Mouse (Mus musculus) T-cell, adult 2 months (primary cell): ENCODE measurements around the gene Ddx18.
A peak's percentile ranks its signal among the peaks of the same experiment; 100 is the strongest.

Experiments used
- DNase-seq: peaks from one replicate; pipeline ENCODE4 v3.0.0; 2022; ENCODE audit warnings: low spot score

The Ddx18 gene

DNA sequence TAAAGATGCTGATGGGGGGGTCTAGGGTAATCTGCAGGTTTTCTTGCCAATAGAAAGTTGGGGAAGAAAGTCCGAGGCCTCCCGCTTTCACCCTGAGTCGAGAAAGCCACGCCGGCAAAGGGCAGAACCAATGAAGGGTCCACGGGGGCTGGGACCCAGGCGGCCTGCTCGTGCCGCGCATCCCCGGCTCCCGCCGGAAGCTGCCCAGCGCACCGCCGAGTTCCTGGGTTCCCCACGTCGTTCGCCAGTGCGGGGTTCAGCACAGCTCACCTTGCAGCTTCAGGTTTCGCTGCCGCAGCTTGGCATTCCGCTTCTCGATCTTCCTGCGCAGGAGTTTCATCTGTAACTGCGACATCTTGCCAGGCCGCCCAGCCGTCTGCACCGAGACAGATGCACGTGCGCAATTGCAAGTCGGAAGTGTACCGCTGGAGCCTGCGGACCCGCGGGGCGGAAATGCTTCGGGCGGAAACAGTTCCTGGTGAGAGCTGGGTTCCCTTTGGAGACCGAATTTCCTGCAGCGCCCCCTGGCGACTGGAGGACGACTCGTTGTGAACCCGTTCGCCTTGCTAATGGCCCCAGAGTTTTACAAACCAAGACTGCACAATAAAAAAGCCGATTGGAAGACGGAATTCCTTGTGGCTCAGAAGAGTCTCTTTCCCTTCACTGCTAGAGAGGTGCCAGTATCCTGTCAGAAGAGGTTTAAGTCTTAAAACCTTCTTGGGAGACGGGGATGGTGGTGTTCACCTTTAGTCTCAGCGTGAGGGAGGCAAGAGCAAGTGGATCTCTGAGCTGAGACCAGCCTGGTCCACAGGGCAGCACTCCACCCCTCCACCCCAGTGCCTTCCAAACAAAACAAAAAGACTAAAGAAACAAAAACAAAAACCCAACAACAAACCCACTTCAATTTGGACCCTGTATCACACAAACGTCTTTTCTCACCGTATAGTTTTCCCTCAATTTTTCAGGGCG, at the start of gene Ddx18:
Ddx18 (minus strand) TSS at position 469 of the 969 bp plus-strand sequence.
- DNase-seq = peak; percentile 94

DNA sequence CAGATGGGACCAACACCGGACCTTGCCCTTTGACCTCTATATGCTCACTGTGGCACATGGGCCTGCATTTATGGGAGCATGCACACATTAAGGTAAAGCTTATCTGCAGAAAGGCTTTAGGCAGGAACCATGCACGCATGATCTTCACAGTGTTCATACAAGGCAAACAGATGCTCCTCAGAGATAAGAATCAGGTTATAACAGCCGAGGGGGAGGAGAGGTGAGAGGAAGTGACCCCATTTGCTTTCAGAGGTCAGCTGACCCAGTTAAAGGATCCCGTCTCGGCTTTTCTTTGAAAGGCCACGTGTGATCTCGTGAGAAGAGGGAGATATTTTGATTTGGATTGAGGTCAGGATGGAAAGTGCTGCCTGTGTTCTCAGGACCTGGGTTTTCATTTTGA, 40.2 kb upstream of the Ddx18 start:
- DNase-seq = peak; percentile 12

DNA sequence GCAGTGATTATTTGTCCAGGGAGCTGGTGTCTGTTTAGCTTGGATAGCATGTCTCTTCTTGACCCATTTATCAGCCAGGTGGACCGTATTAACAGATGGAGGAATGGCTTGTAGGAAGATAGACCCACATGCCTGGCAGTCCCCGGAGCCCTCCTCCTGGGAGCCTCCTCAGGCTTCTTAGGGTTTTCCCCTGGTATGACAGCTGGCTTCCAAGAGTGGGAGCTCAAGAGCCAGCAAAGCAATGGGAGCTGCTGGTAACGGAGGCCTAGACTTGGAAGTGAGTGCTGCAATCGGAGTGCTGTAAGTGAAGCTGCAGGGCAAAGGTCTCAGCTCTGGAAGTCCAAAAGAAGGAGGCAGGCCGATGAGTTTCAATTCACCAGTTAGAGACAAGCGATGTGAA, 37.3 kb upstream of the Ddx18 start:
- DNase-seq = no peak

DNA sequence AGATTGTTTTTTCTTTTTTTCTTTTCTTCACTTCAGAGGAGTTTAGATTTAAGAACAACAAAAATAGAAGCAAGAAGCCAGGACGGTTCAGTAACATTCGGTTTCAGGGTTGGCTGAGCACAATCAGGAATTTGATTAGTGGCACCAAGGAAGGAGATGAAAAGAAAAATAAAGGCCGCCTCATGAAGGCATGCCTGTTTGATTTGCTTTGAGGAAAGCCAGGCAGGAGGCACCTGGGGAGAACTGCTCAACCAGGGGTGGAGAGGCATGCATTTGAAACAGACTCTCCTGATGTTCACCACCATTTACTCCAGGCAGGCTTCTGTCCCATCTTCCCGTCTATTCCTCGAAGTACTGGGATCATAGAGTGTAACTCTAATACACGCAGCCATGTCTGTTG, 34.1 kb upstream of the Ddx18 start:
- DNase-seq = no peak

DNA sequence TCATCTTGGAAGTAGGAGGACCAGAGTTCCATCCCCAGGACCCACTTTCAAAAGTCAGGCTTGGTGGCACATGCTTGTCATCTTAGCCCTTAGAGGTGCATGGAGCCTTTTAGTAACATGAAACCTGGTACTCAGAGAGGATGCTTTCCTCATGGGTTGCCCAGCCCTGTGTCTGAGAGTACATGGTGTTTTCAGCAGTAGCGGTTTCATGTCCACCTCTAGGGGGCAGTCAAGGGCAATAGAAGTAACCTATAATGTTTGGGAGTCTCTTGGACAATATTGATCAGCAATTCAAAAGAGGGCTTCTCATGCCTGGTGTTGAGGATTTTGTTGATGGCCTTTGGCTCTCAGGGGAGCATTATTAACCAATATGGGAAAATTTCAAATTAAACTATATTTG, 33.3 kb upstream of the Ddx18 start:
- no peak for DNase-seq

DNA sequence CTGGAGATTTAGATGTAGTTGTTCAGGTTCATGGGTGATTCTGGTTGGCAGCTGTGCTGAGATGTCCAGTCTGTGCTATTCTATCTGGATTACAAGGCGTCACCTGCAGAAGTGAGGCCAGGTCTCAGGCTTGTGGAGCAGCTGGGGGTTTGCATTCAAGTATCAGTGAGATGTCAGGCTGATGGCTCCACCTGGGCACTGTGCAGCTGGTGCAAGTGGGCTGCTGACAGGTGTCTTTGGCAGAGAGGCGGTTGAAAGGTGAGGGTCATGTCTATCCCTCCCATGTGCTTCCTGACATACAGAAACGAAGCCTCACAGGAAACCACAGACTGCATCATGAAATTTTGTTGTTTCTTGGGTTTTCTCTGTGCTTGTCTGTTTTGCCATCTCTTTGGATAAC, 30.6 kb upstream of the Ddx18 start:
- no peak for DNase-seq

DNA sequence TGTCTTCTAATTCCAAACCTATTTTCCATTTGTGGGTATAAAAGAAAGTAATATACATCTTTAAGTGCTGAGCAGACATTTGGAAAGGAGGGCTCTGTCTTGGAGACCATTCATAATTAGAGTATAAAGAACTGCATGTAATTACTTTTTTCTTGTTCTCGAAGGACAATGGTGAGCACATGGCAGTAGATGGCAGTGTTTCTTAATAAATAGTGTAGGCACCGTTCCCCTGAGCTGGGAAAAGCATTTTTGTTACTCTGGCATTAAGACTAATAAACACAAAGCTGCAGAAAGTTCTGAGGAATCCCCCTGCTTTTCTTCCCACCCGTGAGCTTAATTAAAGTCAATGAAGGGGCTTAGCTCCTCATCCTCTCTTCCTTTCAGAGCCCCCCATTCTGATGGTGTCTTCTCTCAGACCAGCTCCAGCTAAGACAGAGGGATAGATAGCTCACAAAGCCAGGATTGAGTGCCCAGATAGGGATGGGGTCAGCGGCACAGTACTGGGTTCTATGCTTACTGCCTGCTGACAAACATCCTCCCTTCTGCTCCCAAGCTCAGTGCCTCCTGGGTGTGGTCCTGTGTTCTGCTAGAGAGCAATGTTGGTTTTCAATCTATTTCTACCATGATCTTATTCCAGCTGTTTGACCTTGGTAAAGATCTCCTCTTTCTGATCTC, 29.3 kb upstream of the Ddx18 start:
- DNase-seq = no peak

DNA sequence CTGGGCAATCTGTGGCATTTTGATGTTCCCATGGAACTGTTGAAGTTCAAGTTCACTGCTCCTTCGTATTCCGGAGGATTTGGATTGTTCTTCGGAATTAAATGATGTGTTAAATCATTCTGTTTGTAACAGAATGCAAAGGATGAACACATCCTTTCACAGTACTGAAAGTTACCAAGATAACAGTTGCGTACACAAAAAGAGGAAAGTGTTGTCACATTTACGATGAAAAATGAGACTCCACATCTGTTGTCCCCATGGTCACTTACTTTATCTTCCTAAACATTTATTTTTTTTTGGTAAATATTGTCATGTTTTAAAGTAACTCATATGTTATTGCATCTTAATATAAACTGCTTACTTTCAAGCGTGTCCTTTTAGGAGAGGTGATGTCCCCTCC, 17.0 kb upstream of the Ddx18 start:
- no peak for DNase-seq

DNA sequence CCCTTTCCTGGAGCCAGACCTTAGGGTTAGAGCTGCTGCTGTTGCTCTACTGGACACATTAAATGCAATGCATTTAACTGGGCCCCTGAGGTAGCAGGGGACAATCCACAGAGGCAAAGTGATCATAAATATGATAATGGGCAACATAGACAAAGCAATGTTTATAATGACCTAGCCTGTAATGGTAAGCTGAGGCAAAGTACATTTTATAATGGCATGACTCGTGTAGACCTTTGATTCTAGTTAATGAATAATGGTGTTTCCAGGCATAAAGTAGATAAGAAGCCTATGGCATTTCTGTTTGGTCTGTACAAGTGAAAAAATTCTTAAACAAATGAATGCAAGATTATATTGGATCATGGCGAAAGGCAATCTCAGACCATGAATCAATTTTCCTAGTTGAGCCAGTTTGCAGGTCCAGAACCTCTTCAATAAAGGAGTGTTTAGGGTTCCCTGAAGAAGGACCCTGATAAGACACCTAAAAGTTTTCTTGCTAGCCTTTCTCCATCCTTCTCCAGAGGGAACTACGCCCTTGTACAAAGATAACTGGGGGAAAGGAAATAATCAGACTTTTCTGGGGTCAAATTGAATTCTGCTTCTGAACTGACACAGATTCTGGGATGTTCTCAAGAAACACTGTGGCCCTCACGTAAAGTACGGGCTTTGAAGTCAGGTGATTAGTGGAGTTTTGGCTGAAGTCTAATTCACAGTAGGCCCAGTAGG, 13.5 kb upstream of the Ddx18 start:
- no peak for DNase-seq

DNA sequence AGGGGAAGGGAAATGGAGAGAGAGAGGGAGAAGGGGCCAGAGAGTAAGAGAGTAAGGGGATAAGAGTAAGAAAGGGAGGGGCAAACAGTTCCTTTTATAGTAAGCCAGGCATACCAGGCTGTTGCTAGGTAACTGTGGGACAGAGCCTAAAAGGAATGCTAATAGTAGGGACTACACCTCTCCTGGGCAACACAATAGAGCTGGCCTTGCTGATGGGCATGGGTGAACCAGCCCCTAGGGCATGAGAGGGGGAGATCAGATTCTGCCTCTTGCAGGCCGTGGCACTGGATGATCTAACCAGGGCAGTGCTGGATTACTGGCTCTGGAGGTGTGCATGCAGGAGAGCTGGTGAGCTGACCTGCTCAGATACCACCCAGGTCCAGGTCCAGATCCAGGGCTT, 9.7 kb upstream of the Ddx18 start:
- DNase-seq = no peak

DNA sequence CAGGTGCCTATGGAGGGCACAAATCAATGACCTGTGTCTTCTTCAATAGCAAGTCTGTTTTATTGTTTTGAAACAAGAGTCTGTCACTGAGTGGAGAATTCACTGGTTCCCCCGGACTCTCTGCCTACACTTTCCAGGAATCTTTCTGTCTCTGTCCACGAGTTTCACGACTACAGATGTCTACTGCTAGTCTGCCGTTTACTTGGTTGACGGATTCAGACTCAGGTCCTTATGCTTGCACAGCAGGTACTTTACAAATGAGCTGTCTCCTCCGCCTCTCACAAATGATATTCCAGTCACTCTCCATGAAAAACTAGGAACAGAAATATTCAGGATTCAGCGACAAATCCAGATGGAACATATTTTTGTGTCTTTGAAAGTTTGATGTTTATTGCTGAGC, 2.7 kb upstream of the Ddx18 start:
- DNase-seq = no peak

DNA sequence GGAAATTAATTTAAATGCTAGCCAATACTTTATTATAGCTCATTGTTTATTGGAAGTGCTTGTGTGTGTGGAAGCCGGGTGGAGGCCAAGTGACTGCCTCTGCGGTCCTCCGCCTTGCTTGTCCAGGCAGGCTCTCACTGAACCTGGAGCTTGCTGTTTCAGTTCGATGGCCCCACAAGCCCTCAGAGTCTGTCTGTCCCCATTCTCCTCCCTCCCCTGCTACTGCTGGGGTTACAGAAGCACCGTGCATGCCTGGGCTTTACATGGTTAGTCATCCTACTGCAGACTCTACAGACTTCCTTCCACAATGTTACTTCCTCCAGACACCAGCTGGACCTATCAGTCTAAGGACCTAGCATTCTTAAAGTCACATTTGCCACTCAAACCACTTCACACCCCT, 9.9 kb downstream of the Ddx18 start:
- no peak for DNase-seq

DNA sequence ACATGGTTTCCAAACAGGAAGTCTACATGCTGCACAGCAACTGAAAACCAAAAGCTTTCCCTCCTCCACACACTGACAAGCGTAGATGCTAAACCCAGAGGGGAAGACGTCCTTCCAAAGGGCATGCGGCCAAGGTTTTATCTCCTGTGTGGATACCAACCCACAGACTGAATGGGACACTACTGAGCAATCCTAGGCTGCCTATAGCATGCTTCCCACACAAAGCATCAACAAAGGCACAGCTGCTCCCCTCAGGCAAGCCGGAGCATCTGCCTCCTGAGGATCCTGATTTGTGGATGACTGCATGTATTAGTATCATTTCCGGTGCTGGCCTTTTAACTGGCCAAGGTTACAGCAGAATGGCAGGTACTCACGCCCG, 16.3 kb downstream of the Ddx18 start:
- no peak for DNase-seq

DNA sequence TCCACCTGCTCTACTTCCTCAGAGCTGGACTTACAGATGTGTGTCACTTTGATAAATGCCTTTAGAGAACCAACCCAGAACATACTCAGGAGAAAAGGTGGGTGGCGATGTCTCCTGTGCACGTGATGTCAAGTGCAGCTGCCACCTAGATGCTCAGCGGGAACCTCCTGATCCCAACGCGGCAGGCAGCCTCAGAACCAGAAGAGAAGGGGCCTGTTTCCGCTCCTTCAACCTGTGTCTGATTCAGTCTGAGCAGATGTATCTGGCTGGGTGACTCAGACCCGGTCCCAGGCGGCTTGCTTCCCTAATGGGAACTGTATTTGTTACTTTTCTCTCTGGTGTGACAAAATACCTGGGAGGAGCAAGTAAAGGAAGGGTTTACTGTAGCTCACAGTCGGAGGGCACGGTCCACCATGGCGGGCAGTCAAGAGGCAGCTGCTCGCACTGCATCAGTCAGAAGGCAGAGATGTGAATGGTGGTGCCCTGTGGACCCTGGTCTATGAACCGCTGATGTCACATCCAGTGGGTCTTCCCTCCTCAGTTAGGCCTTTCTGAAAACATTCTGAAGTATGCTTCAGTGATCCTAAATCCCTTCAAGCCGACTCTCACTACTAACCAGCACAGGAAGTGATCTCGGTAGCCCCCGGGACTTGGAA, 16.9 kb downstream of the Ddx18 start:
- no peak for DNase-seq

DNA sequence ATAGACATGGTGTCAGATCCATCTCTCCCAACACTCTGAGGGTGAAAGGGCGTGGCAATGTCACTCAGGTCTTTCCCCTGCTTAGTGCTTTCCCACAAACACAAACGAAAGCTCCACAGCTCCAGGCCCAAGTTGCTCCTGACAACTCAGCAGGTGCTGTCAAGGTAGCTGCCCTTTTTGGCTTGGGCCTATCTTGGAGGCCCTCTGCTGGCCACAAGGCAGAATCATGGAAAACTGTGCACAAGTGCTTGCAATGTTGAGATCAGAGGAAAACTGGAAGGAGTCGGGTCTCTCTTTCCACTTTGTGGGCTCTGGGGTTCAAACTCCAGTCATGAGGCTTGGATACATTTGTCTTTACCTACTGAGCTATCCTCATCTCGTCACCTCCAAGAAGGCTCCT, 18.3 kb downstream of the Ddx18 start:
- no peak for DNase-seq

DNA sequence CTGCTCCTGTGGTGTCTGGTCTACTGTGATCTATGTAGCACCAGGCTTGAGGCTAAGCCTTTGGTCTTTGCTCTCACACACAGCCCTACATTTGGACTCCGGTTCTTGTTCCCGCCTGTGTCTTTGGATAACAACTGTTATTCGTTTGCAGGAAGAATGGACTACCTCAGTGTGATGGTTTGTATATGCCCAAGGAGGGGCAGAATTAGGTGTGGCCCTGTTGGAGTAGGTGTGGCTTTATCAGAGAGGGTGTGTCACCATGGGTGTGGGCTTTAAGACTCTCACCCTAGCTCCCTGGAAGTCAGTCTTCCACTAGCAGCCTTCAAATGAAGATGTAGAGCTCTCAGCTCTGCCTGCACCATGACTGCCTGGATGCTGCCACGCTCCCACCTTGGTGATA, 19.1 kb downstream of the Ddx18 start:
- no peak for DNase-seq

DNA sequence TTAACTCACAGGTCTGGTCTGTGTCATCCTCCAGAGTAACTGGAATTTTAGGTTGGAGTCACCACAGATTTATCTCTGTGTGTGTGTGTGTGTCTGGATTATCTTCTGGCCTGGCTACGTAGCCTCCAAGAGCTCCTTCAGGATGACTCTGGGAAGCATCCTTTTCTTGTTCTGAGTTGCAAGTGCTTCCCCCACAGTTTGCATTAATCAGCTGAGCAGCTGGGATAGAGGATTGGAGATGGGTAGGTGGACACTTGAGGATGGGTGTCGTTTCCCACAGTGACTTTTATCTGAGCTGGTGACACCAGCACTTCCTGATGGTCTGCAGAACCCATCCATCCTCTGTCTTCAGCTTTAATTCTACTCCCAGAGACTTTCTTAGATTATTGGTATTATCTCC, 20.9 kb downstream of the Ddx18 start:
- DNase-seq = no peak

DNA sequence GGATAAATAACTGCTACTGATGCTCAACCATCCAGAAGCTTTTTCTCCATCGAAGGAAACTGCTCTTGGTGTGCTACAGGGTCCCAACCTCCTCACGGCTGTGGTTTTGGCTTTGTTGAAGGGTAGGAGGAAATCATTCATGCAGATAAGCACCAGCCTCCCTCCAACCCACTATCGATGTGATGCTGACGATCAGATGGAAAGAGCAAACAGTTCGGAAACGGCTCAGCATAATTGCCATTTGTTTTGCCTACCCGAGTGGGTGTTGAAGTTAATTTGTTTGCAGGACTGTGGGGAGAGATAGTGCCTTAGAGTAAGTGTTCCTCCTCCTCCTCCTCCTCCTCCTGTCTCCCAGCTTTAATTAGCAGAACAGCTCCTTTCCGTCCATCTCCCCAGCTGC, 27.4 kb downstream of the Ddx18 start:
- DNase-seq = no peak

DNA sequence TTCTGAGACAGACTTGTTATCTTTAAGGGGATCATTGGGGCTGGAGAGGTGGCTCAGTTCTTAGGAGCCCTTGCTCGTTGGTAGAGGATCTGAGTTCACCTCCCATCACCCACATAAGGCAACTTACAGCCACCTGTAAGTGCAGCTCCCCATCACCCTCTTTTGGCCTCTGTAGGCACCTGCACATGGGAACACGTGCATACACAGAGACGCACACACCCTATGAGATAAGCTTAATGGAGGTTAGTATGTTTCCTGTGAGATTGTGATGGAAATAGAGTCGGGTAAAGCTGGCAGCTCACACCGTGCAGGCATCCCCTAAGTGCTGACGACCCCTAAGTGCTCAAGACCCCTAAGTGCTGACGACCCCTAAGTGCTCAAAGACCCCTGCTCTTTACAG, 36.4 kb downstream of the Ddx18 start:
- DNase-seq = no peak

DNA sequence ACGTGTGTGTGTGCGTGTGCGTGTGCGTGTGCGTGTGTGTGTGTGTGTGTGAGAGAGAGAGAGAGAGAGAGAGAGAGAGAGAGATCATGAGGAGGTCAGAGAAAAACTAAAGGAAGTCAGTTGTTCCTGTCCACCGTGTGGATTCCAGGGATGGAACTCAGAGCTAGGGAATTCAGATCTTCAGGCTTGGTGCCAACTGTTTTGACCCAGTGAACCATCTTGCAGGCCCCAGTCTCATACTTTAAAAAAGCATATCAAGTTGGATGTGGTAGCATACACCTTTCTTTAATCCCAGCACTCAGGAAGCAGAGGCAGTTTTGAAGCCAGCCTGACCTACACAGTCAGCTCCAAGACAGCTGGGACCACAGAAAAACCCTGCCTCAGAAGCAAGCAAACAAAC, 38.5 kb downstream of the Ddx18 start:
- DNase-seq = no peak

DNA sequence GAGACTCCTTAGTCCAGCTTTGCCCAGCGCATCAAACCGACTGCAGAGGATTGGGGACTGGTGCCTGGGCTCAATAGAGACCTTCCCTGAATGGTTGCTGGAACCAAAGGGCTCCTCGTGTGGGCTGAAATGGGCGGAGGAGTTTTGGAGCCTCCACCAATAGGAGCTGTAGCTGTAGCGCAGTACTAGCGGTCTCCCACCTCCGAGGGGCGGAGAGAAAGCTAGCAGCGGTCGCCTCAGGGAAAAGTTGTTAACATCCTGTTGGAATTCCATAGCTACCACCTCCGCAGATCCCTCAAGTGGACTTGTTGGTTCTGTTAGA, 39.4 kb downstream of the Ddx18 start, which contains the start of gene Htr5b:
Htr5b (minus strand) TSS at position 67 of the 322 bp plus-strand sequence.
- DNase-seq = no peak

DNA sequence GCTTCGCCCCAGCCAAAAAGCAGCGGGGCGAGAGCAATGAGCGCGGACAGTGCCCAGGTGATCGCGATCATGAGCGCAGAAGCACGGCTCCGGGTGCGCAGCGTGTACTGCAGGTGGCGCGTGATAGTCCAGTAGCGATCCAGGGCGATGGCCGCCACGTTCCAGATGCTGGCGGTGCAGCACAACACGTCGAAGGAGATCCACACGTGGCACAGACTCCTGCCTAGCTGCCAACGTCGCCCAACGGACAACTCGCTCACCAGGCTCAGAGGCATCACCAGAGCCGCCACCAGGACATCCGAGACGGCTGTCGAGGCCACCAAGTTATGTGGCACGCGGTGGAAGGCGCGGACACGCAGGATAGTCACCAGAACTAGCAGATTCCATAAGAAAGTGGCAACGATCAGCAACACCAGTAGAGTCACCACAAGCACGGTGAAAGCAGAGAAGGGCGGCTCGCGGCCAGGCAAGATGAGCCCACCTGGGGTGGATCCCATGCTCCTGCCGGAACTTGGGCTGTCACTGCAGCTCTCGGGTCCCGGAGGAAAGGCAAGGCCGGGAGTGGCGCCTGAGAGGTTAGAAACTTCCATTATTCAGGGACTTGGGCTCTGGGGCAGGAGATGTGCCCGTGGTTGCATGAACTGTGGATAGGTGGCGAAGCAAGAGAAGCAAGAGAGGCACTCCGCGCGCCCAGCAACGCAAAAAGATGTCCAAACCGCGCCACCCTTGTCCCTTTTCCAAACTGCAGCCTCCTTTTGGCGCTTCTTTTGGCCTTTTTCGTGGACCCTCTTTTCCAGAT, 40.0 kb downstream of the Ddx18 start:
- DNase-seq = no peak
